Mouse (Mus musculus): ENCODE results near the gene Bzw2. TPM values are rescaled to one million over a fixed set of nuclear protein-coding genes. Genes with fewer than 3 reads are reported as not detected.

Gene Bzw2
- polyA plus RNA-seq, 1 experiment from 2014 or later: 258 TPM

GRCm38 (mm10) chr12:36132254-36132653, 25.6 kb downstream of the Bzw2 start:
- DNase-seq (ENCODE audit: low spot score): no peak
- no peaks in the 10 kb centered on the region for H3K4me1 ChIP-seq (replicated peaks)
- H3K4me3 ChIP-seq: no peak overlapping the region
- WGBS: 96% methylated on average over 2 of the region's 2 CpGs
- no peaks in the 10 kb centered on the region for H3K9me3 ChIP-seq
- peaks cover 86% of the 10 kb centered on the region for H3K36me3 ChIP-seq
- no peak overlapping the region for H3K27ac ChIP-seq
- no peaks in the 10 kb centered on the region for H3K27me3 ChIP-seq (ENCODE audit: insufficient read depth, poor library complexity, severe bottlenecking)

GRCm38 (mm10) chr12:36129826-36130225, 28.1 kb downstream of the Bzw2 start:
- 93% methylated on average over 5 of the region's 5 CpGs for WGBS
- no peaks in the 10 kb centered on the region for H3K4me1 ChIP-seq (replicated peaks)
- no peak overlapping the region for H3K4me3 ChIP-seq
- H3K27me3 ChIP-seq (ENCODE audit: insufficient read depth, poor library complexity, severe bottlenecking): no peaks in the 10 kb centered on the region
- no peaks in the 10 kb centered on the region for H3K9me3 ChIP-seq
- H3K27ac ChIP-seq: no peak overlapping the region
- no peak for DNase-seq (ENCODE audit: low spot score)
- peaks cover 78% of the 10 kb centered on the region for H3K36me3 ChIP-seq

GRCm38 (mm10) chr12:36126049-36126448, 31.8 kb downstream of the Bzw2 start:
- no peaks in the 10 kb centered on the region for H3K4me1 ChIP-seq (replicated peaks)

GRCm38 (mm10) chr12:36119244-36119643, 38.6 kb downstream of the Bzw2 start:
- no peak overlapping the region for H3K4me3 ChIP-seq
- peaks cover 98% of the 10 kb centered on the region for H3K36me3 ChIP-seq
- H3K27ac ChIP-seq: no peak overlapping the region
- H3K27me3 ChIP-seq (ENCODE audit: insufficient read depth, poor library complexity, severe bottlenecking): no peaks in the 10 kb centered on the region
- H3K4me1 ChIP-seq (replicated peaks): no peaks in the 10 kb centered on the region
- no peak for DNase-seq (ENCODE audit: low spot score)
- H3K9me3 ChIP-seq: no peaks in the 10 kb centered on the region
- WGBS: 90% methylated on average over 3 of the region's 3 CpGs

More at GRCm38 (mm10) chr12:36126049-36126448, 31.8 kb downstream of the Bzw2 start:
- Histone ChIP-seq H3K36me3 (peaks cover 80% of the 10 kb centered on the region), H3K9me3 (no peaks in the 10 kb centered on the region), H3K4me3 (no peak overlapping the region), H3K27ac (no peak overlapping the region), H3K27me3 (ENCODE audit: insufficient read depth, poor library complexity, severe bottlenecking) (no peaks in the 10 kb centered on the region)
- no peak for DNase-seq (ENCODE audit: low spot score)
- WGBS: 96% methylated on average over 5 of the region's 5 CpGs

- H3K27ac ChIP-seq: no peak overlapping the region
- no peaks in the 10 kb centered on the region for H3K9me3 ChIP-seq
- no peak overlapping the region for H3K4me3 ChIP-seq
- H3K27me3 ChIP-seq (ENCODE audit: insufficient read depth, poor library complexity, severe bottlenecking): no peaks in the 10 kb centered on the region
- H3K4me1 ChIP-seq (replicated peaks): no peaks in the 10 kb centered on the region
- peaks cover 98% of the 10 kb centered on the region for H3K36me3 ChIP-seq
- DNase-seq (ENCODE audit: low spot score): no peak
- WGBS: 95% methylated on average over 6 of the region's 6 CpGs
Observed at GRCm38 (mm10) chr12:36117161-36117560, 40.7 kb downstream of the Bzw2 start.

GRCm38 (mm10) chr12:36112081-36112480, 45.8 kb downstream of the Bzw2 start:
- no peak overlapping the region for H3K27ac ChIP-seq
- peaks cover 4% of the 10 kb centered on the region; the same call in 1 of the 2 replicates for H3K9me3 ChIP-seq
- peaks cover 98% of the 10 kb centered on the region for H3K36me3 ChIP-seq
- H3K4me3 ChIP-seq: no peak overlapping the region
- H3K4me1 ChIP-seq (replicated peaks): no peaks in the 10 kb centered on the region
- DNase-seq (ENCODE audit: low spot score): no peak
- 96% methylated on average over 3 of the region's 3 CpGs for WGBS
- H3K27me3 ChIP-seq (ENCODE audit: insufficient read depth, poor library complexity, severe bottlenecking): no peaks in the 10 kb centered on the region

- peaks cover 6% of the 10 kb centered on the region; the same call in 1 of the 2 replicates for H3K9me3 ChIP-seq
- WGBS: 94% methylated on average over 5 of the region's 5 CpGs
- H3K4me3 ChIP-seq: no peak overlapping the region
- no peaks in the 10 kb centered on the region for H3K4me1 ChIP-seq (replicated peaks)
- no peaks in the 10 kb centered on the region for H3K27me3 ChIP-seq (ENCODE audit: insufficient read depth, poor library complexity, severe bottlenecking)
- no peak overlapping the region for H3K27ac ChIP-seq
- H3K36me3 ChIP-seq: peaks cover 93% of the 10 kb centered on the region
- no peak for DNase-seq (ENCODE audit: low spot score)
Observed at GRCm38 (mm10) chr12:36111110-36111509, 46.8 kb downstream of the Bzw2 start.

GRCm38 (mm10) chr12:36110457-36110856, 47.4 kb downstream of the Bzw2 start:
- Histone ChIP-seq H3K27ac (no peak overlapping the region), H3K4me1 (replicated peaks) (no peaks in the 10 kb centered on the region), H3K9me3 (peaks cover 6% of the 10 kb centered on the region; the same call in 1 of the 2 replicates), H3K36me3 (peaks cover 88% of the 10 kb centered on the region), H3K27me3 (ENCODE audit: insufficient read depth, poor library complexity, severe bottlenecking) (no peaks in the 10 kb centered on the region), H3K4me3 (no peak overlapping the region)
- WGBS: 94% methylated on average over 5 of the region's 5 CpGs
- no peak for DNase-seq (ENCODE audit: low spot score)

- Histone ChIP-seq H3K4me3 (no peak overlapping the region), H3K4me1 (replicated peaks) (no peaks in the 10 kb centered on the region), H3K27ac (no peak overlapping the region), H3K27me3 (ENCODE audit: insufficient read depth, poor library complexity, severe bottlenecking) (no peaks in the 10 kb centered on the region), H3K36me3 (peaks cover 82% of the 10 kb centered on the region), H3K9me3 (peaks cover 6% of the 10 kb centered on the region; the same call in 1 of the 2 replicates)
- no peak for DNase-seq (ENCODE audit: low spot score)
- 98% methylated on average over 5 of the region's 5 CpGs for WGBS
Observed at GRCm38 (mm10) chr12:36108442-36108841, 49.4 kb downstream of the Bzw2 start.

- no peaks in the 10 kb centered on the region for H3K27me3 ChIP-seq (ENCODE audit: insufficient read depth, poor library complexity, severe bottlenecking)
- no peak overlapping the region for H3K27ac ChIP-seq
- WGBS: 89% methylated on average over 4 of the region's 4 CpGs
- peaks cover 12% of the 10 kb centered on the region for H3K9me3 ChIP-seq
- no peak for DNase-seq (ENCODE audit: low spot score)
- peaks cover 57% of the 10 kb centered on the region for H3K36me3 ChIP-seq
- no peak overlapping the region for H3K4me3 ChIP-seq
- no peaks in the 10 kb centered on the region for H3K4me1 ChIP-seq (replicated peaks)
Observed at GRCm38 (mm10) chr12:36103592-36103910, 54.3 kb downstream of the Bzw2 start.

- Histone ChIP-seq H3K4me1 (replicated peaks) (no peaks in the 10 kb centered on the region), H3K36me3 (peaks cover 57% of the 10 kb centered on the region), H3K27me3 (ENCODE audit: insufficient read depth, poor library complexity, severe bottlenecking) (no peaks in the 10 kb centered on the region), H3K27ac (no peak overlapping the region), H3K4me3 (no peak overlapping the region), H3K9me3 (peaks cover 12% of the 10 kb centered on the region)
- DNase-seq (ENCODE audit: low spot score): no peak
- 95% methylated on average over 8 of the region's 8 CpGs for WGBS
Observed at GRCm38 (mm10) chr12:36102733-36103591, 54.9 kb downstream of the Bzw2 start.

- H3K9me3 ChIP-seq: no peaks in the 10 kb centered on the region
- H3K4me3 ChIP-seq: no peak overlapping the region
- no peak for DNase-seq (ENCODE audit: low spot score)
- peaks cover 79% of the 10 kb centered on the region for H3K36me3 ChIP-seq
- H3K27ac ChIP-seq: no peak overlapping the region
- WGBS: 89% methylated on average over 7 of the region's 7 CpGs
- no peaks in the 10 kb centered on the region for H3K4me1 ChIP-seq (replicated peaks)
- H3K27me3 ChIP-seq (ENCODE audit: insufficient read depth, poor library complexity, severe bottlenecking): no peaks in the 10 kb centered on the region
Observed at GRCm38 (mm10) chr12:36095371-36095880, 62.5 kb downstream of the Bzw2 start.

- H3K9me3 ChIP-seq: no peaks in the 10 kb centered on the region
- no peaks in the 10 kb centered on the region for H3K27me3 ChIP-seq (ENCODE audit: insufficient read depth, poor library complexity, severe bottlenecking)
- no peak overlapping the region for H3K4me3 ChIP-seq
- 83% methylated on average over 8 of the region's 8 CpGs for WGBS
- no peak overlapping the region for H3K27ac ChIP-seq
- peaks cover 69% of the 10 kb centered on the region for H3K36me3 ChIP-seq
- no peaks in the 10 kb centered on the region for H3K4me1 ChIP-seq (replicated peaks)
- DNase-seq (ENCODE audit: low spot score): no peak
Observed at GRCm38 (mm10) chr12:36093081-36093670, 64.7 kb downstream of the Bzw2 start.

All from hindbrain, embryonic 10.5 days (tissue).